Mouse (Mus musculus) brain, embryonic 14.5 days (tissue): ENCODE results near the gene Fam71e1.
A peak's percentile ranks its signal among the peaks of the same experiment; 100 is the strongest.

Source experiments
- CTCF ChIP-seq: fragments of 200-500 bp; IDR thresholded peaks from 2 replicates; pipeline ENCODE4 v1.5.1; 2012; ENCODE audit warnings: inconsistent platforms, mild to moderate bottlenecking, moderate library complexity, borderline replicate concordance; ENCODE audit not compliant: insufficient read depth, insufficient read length; ENCODE audit errors: extremely low read depth
- POLR2A ChIP-seq: fragments of 200-500 bp; IDR thresholded peaks from 2 replicates; pipeline ENCODE4 v1.6.1; 2012; ENCODE audit warnings: mild to moderate bottlenecking, inconsistent platforms, borderline replicate concordance; ENCODE audit not compliant: poor library complexity, insufficient read depth, insufficient read length, severe bottlenecking; ENCODE audit errors: extremely low read depth

GRCm38 (mm10) chr7:44501563-44502115, 5.3 kb downstream of the Fam71e1 start:
- TF ChIP-seq CTCF (peak; percentile 80), POLR2A (no peak)
